Mouse (Mus musculus) kidney, postnatal 36 days (tissue): ENCODE data around the gene Mta2.
A peak's percentile ranks its signal among the peaks of the same experiment; 100 is the strongest.

Experiments
- DNase-seq, 2 experiments: peaks; one replicate each; pipeline ENCODE4 v3.0.0; 2021 to 2022; ENCODE audit warnings: mixed read lengths in 2 of 2

The Mta2 gene

DNA sequence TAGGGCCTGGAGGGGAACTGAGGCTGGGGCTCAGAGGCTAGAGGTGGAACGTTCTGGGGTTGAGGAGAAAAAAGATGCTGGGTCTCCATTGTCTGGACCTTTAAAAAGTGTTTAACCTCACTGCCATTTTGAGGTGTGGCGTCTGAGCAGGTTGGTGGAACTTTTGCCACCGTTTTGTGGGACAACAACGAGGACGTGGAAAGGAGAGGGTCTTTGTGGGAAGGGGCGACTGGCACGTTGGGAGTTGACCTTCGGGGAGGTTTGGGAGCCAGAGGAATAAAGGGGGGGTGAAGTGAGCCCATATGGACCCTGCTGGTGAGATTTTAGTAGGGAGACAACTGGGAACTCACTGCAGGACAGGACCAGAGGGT is 25.7 kb downstream of the Mta2 start:
- no peak for DNase-seq

DNA sequence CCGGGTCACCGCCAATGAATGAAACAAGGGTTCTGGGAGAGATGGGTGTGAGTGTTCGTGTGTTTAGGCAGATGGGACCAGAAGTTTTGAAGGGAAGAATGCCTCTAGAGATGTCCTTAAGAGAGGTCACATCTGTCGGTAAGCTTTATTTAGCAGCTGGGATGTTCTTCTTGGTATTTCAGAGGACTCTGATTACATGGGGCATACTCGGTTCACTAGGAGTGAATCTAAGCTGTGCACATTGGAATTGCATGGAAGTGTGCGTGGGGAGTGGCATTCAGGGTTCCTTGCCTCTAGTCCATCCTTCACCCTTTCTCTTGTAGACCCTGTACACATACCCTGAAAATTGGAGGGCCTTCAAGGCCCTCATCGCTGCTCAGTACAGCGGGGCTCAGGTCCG is 26.2 kb downstream of the Mta2 start:
- DNase-seq: no peak

DNA sequence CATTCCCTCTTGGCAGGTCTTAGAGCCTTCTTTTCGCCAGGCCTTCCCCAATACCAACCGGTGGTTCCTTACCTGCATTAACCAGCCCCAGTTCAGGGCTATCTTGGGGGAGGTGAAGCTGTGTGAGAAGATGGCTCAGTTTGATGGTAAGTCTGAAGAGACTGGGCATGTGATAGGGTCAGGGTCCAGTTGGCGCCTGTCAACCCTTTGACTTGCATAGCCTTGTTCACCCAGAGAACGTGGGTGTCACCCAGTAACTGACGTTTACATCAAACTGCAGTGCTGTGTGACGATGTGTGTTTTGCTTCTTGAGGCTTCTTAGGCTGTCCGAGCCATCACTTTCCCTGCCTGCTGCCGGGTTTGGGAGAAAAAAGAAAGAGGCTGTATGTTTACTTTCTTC is 30.8 kb downstream of the Mta2 start:
- peak; percentile 57 to 60 for DNase-seq

DNA sequence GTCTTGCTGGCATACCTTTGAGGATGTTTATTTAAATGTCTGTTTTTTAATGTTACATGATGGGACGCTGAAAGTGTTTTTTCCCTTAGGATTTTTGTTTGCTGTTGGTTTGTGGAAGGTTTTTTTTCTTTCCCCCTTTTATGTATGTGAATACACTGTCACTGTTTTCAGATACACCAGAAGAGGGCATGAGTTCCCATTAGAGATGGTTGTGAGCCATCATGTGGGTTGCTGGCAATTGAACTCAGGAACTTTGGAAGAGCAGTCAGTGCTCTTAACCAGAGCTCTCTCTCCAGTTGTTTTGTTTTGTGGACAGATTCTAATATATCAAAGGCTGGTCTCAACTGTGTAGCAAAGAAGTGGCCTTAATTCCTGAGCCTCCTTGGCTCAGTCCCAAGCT is 33.0 kb downstream of the Mta2 start:
- no peak for DNase-seq

DNA sequence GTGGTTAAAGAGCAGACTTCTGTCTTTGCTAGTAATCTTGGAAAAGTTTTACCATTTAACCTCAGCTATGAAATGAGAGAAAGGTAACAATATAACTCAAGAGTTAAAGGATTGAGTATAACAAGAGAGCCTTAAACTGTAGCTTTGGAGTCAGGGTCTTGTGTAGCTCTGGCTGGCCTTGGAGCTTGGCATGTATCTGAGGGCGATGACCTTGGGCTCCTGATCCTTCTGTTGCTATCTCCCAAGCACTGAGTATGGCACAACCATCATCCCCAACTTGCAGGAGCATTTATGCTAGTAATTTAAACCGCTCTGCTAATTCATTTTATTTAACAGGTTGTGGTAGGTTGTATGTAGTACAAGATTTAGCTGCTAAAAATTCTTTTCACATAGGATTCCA is 33.8 kb downstream of the Mta2 start:
- no peak for DNase-seq

DNA sequence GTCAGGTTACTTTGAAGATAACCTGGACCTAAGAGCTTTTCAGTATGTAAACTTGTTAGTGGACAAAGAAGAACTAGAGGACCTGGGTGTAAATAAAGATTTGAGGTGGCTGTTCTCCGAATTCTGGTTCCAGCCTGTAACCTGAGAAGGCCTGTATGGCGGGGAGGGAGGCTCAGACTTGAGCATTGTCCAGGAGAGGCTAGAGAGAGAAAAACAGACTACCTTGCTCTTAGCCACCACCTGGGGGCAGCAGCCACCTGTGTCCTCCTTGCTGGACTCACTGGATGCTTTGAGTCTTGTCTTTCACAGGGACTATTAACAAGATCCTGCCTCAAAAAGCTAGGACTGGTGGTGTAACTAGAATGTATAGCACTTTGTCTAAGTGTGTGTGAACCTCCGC is 34.9 kb downstream of the Mta2 start:
- peak; percentile 62 to 77 for DNase-seq

DNA sequence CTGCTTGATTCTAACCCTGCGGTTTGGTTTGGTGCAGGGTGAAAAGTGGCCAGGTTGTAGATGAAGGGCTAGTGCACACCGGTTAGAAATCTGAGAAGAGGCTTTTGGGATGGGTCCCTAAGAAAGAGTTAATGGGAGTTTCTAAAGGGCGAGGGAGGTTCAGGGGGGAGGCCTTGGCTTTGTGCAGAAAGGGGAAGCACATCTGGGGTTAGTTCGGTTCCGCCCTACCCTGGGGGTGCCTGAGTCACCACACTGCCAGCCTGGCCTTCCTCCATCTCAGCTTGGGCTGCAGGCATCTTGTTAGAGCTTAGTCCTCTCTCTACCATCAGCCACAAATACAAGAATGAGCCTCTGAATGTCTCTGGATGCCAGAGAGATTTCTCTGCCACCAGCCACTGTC is 39.1 kb downstream of the Mta2 start:
- DNase-seq: no peak

DNA sequence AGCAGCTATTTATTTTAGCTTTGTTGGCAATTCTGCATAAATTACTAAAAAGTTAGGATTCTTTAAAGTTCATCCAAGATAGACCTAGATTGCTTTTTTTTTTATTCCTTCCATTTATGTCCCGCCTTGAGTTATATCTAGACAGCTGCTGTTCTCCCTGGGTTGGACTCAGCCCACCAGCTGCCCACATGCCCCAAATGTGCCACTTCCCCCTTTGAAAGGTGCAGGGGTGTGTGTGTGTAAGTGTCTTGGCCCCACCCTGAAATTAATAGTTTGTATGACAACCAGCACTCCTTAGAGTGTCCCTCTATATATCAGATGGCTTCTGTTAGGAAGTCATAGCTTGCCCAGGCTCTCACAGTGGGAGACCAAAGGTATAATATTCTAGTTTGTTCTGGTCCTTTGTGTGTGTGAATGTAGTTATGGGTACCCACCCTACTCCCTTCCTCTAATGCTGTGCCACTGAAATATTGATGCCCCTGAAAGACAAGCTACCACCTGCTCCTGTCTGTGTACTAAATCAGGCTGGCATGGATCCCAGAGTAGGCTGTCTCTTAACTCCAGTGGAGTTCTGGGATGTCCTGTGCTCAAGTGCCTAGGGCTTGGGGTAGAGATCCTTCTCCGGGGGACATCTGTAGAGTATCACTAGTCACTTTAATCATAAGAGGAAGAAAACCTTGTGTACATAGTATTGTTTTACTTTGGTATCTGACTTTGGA is 39.9 kb downstream of the Mta2 start:
- DNase-seq: no peak

DNA sequence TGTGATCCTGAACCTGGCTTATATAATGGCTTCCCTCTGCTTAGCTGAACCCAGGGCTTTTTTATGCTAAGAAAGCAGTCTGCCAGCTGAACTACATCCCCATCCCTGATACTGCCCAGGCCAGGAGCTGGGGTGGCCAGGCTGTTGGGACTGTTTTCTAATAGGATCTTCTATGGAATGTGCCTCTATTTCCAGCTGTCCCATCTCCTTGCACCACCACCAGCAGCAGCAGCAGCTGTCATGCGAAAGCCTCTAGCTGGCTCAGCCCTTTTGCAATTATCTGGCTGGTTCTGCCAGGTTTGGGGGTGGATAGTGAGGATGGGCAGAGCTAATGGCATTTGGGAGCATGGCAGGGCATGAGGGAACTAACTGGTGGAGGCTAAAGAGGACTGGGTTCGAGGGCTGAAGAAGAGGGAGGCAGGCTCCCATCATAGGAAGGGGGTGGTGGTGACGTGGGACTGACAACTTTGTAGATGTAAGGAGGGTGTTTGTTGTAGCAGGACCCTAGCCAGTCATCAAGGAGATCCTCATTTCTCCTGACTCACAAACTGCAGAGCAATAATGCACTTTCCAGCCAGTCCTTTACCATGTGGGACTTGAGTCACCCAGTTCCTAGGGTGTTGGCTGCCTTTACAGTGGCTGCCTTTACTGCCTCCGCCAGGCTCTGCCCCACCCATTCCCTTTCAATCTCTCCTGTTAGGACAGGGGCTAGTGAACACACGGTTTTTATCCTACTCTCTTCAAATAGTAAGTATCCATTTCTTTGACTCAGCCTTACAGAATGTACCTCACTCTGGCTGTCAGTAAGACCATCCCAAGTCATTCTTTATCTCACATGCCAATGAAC is 40.9 kb downstream of the Mta2 start:
- no peak for DNase-seq

DNA sequence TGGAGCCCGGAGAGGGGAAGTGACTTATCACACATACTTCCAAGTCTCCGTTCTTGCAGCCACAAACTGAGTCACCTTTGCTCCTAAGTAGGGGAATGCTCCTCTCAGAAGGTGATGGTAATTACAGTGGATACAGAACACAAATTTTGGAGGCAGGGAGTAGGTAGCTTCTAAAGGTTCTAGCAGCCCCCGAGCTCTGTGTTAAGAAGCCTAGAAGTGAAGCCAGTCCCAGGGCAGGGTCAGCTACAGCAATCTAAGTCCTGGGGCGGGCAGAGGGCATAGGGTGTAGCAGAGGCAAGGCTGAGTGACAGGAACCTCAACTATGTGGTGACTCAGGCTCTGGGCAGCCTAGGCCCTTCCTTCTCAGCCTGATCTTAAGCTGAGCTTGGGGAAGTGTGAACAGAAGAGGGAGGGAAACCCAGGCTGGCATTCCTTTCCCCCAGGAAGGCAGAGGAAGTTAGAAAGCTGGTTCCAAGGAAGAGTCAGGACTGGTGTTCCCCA is 41.5 kb downstream of the Mta2 start:
- no peak for DNase-seq

DNA sequence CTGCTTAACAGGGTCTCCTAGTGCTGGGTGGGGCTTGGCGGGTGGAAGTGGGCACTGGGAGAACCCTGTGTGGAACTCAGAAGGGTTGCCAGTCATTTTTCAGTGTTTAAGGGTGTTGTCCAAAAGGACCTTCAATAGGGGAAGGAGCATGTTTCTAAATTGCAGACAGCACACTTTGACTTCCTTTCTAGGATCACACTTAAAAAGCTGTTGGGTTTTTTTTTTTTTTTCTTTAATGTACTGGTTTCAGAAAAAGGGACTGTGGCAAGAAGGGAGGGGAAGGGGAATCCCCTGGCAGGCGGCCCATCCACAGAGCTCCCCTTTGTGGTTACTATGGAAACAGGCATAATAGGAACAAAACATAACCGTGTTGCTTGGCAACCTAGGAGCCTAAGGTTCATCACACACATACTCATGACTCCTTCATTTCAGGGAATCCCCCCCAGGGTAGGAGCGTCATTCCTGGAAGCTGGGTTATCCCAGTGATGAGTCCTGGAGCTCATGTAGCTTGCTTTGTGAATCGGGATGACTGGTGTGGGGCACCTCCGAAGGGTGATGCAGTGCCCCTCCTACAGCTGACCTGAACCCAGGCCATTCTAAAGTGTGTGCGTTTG is 42.7 kb downstream of the Mta2 start:
- peak; percentile 57 to 58 for DNase-seq

DNA sequence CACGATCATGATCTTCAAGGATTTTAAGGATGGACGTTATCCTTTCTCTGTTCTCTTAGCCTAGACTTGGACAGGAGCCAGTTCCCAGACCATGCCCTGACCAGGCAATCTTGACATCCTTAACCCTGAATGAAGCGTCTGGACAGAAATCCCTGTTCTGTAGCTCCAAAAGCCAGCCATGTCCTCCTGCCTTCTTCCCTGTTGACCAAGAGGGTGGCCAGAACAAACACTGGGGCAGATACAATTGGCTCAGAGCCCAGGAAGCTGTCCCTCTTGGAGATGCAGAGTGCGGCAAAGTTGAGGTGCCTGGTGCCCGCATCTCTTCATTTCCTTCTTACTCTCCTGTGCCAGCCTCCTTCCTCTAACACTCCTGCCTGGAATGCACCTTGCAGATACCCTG is 44.2 kb downstream of the Mta2 start:
- no peak for DNase-seq

DNA sequence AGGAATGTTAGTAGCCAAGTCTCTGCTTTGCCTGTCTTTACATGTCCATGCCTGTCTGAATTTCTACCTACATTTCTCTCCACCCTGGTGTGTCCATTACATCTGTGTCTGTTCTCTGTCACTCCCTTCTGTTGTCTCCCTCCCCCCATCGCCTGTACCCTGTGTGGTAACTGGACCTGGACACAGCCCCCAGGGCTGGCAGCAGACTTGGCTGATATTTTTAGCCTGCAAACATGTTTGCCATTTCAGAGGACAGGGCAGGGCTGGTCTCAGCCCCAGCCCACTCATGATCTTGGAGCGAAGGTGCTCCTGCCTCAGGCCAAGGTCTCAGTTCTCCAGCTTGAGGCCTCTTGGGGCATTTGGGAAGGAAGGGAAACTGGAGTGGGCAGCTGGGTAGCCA is 46.1 kb downstream of the Mta2 start:
- no peak for DNase-seq

DNA sequence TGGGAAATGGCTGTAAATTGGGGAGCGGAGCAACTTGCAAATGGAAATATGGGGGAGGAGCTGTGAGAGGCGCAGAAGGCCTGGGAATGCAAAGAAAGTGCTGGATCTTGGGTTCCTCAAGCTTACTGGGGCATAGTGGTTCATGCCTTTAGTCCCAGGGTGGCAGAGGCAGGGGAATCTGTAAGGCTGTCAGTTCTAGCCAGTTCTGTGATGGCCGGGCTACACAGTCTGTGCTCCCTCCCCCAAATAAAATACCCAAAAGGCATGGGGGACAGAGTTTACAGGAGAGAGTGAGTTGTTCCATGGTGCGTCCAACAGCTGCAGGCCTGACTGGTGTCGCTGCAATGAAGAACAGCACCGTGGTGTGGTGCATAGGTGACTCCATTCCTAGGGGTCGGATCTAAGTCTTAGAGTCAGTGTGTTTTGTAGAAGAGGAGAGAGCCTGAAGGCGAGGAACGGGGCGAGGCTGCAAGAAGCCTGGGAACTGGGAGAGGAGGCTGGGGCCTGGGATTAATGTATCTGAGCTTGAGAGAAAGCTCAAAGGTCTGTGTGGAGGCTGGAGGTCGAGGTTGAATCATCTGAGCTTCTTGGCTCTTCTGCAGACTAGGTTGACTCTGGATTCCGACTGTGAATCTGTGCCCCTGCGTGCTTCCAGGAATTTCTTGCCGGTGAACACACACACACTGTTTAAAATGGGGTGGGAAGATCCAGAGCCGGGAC is 46.8 kb downstream of the Mta2 start:
- peak; percentile 55 to 64 for DNase-seq

DNA sequence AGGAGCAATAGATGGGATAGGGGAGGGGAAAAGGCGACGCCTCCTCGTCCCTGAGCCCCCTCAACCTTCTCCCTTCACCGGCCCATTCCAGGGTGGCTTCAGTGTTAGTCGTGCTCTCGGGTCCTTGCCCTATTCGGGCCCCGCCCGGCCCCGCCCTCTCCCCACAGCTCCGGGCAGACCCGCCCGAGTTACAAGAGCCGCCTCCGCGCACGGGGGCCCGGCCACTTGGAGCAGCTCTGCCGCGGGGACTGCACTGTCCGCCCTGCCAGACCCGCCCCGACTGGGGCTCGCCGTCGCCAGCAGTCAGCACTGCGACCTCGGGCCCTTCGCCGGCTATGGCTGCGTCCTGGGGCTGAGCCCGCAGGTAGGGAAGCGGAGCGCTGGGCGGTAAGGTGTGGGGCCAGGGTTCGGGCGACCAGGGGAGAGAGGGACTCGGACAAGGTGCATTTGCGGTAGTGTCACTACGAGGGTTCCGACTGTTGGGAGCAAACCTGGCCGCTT is 47.4 kb downstream of the Mta2 start, which contains the start of gene Ahnak:
Ahnak (plus strand) TSS at position 219 of the 501 bp plus-strand sequence.
- peak; percentile 75 to 87 for DNase-seq

DNA sequence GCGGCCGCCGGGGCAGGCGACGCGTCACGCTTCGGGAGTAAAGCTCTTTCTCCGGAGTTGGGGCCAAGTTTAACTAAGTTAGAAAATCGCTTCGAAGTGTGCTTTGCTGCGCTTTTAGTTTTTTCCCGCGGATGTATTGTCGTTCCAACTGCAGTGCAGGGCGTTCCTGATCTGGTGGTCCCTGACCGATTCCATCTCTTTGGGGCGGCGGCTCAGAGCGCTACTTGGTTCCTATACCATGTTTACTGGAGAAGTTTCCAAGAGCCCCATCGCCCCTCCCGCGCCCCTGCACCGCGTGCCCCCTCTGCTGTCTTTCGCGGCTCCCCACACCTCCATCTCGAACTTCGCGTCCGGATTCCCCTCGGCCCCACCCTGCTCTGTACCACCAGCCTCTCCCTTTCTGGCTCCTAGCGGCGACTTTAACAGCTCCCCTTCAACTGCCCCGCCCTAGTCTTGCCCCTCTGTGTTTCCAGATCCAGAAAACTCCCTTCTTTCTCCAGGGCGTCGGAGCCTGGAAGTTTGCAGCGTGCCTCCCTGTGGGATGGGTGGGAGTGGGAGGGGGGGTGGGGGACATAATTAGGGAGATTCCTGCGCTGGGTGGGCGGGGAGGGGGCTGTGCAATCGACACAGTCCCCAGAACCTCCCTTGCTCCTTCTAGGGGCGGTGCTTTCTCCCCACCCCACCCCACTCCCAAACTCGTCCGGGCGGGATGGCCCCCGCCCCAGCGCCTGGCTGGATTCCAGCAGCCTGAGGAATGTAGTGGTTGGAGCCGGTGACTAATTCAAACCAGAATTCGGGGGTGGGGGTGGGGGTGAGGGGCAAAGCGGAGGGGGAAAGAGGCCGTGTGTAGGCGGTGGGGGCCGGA is 48.1 kb downstream of the Mta2 start:
- DNase-seq: peak; percentile 87 to 92

DNA sequence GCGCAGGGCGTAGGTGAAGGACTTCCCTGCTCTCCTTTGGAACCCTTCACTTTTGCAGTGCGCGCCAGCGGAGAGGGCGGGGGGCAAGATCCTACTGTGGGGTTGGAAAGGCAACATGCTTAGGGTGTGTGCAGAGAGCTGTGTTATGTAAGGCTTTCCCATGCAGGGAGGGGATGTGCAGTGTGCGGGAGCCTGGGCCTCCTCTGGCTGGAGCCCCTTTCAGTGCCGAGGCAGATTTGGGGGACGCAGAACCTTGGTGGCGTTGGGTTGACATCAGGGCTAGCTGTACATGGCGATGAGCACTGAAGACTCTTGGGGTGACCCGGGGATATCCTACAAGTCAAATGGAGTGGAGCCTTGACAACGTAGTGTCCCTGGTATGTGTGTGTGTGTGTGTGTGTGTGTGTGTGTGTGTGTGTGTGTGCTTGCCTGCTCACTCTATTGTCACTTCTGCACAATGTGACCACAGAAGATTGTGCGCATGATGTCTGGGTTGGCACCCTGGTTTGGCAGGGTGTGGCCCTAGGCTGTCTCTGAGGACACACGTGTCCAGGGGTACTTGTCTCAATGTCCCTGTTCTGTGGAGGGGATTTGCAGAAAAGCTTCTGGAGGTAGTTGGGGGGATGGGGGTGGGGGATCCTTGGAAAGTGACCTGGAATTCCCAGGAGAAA is 48.9 kb downstream of the Mta2 start:
- DNase-seq: no peak

DNA sequence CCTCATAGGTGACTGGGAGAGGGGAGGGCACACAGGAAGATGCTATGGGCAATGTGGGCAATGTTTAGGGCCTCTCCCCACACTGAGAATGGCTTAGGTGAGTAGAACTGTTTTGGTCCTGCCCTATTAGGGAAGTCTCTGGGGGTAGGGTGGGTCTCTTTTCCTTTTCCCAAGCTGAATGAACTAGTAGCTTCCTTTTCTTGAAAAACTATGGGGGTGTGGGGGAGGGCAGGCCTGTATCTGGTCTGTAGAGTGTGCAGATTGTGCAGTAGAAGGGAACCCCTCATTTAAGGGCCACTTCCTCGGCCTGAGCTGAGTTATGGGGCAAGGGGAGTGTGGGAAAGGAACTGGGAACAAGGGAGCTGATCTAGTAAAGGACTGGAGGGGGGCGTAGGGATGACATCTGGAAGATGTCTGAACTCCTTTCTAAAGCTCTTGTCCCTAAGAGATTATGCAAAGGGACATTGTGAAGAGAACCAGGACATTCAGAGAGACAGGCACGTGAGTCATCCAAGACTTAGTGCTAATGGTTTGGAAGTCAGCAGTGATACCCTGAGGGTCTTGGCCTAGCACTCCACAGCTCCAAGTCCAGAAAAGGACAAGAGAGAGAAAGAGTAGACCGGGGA is 49.7 kb downstream of the Mta2 start:
- DNase-seq: peak; percentile 35 to 48

DNA sequence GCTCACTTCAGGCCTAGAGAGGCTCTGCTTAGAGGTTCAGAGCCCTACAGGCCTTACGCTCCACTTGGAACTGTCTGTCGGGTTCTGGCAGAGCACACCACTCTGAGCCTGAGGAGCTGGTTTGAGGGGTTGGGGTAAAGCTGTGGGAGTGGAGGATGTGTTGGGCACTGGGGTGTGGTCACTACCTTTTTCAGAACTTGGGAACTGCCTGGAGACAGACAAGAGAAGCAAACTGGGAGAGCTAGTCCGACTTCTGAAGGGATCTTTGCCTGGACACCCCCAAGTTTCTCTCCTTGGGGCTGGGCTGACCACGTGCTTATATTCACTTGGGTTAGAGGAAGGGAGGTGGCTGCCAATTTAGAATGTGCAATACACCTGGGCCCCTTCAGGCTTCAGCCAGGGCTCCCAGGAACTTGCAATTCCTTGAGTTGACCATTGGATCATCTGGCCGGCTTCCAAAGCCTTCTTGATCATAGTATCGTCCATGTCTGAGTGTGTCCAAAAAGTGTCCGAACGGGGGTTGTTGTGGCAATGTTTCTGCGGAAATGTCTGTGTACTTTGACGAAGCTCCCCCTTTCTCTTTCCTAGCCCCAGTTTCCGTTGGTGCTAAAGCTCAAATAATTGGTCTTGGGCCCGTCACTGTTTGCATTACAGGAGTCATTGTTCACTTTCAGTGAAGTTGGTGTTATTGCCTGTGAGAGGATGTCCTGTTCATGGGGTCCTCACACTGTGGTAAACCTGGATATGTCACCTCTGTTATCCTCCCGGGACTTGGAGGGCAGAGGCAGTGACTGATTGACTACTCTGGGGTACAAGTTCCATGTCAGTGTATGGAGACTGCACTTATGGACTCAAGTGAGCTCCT is 50.4 kb downstream of the Mta2 start:
- peak; percentile 48 to 78 for DNase-seq
